Mouse (Mus musculus) liver, embryonic 11.5 days (tissue): Measurements from ENCODE around the gene Fbxl21. TPM values are rescaled to one million over a fixed set of nuclear protein-coding genes. Genes with fewer than 3 reads are reported as not detected.

Experiments used
- ATAC-seq: fragments of 200-750 bp; cut with Nextera tagmentation; replicated peaks from 2 replicates; pipeline ENCODE4 v1.8.0; 2017; ENCODE audit warnings: moderate number of reproducible peaks, mild to moderate bottlenecking, moderate TSS enrichment, moderate library complexity; ENCODE audit not compliant: low FRiP score
- DNase-seq: peaks from one replicate; pipeline ENCODE4 v3.0.0-alpha.2; 2017; ENCODE audit warnings: low spot score
- H3K27ac ChIP-seq: fragments of 300-500 bp; sonication (generic); 2 replicates; pipeline ENCODE4 v1.5.1; 2014; ENCODE audit warnings: mild to moderate bottlenecking, low read depth, low read length, control low read depth
- H3K27me3 ChIP-seq: fragments of 300-500 bp; sonication (generic); replicated peaks from 2 replicates; pipeline ENCODE4 v1.6.1; 2014; ENCODE audit warnings: low read length, mixed read lengths; ENCODE audit not compliant: control insufficient read depth, insufficient read depth
- H3K36me3 ChIP-seq: fragments of 300-500 bp; sonication (generic); 2 replicates; pipeline ENCODE4 v1.6.1; 2014; ENCODE audit warnings: mild to moderate bottlenecking, low read length, moderate library complexity, mixed read lengths; ENCODE audit not compliant: control insufficient read depth, insufficient read depth
- H3K4me1 ChIP-seq: fragments of 300-500 bp; sonication (generic); replicated peaks from 2 replicates; pipeline ENCODE4 v1.6.1; 2014; ENCODE audit warnings: low read length, mixed read lengths; ENCODE audit not compliant: control insufficient read depth, insufficient read depth
- H3K4me2 ChIP-seq: fragments of 300-500 bp; sonication (generic); 2 replicates; pipeline ENCODE4 v1.6.1; 2014; ENCODE audit warnings: mild to moderate bottlenecking, control low read depth, moderate library complexity
- H3K4me3 ChIP-seq: fragments of 300-500 bp; sonication (generic); 2 replicates; pipeline ENCODE4 v1.5.1; 2014; ENCODE audit warnings: low read depth, low read length, control low read depth
- H3K9ac ChIP-seq: fragments of 300-500 bp; sonication (generic); 2 replicates; pipeline ENCODE4 v1.6.1; 2014; ENCODE audit warnings: low read depth, low read length, control low read depth
- H3K9me3 ChIP-seq: fragments of 300-500 bp; sonication (generic); 2 replicates; pipeline ENCODE4 v1.6.1; 2016; ENCODE audit warnings: low read length, inconsistent platforms, mixed read lengths; ENCODE audit not compliant: control insufficient read depth
- WGBS: fragments of 180-500 bp; shearing (Covaris S2); extraction: QIAGEN DNeasy Blood & Tissue Kit; methylation state at CpG from one replicate; pipeline ENCODE4 v1.1.7; 2014; 5-methylcytosine and 5-hydroxymethylcytosine counted together
- polyA plus RNA-seq: library from polyadenylated mRNA; unstranded; fragments of >200 nt; fragmentation: Nextera tagmentation; extraction: Ambion mirVana; gene quantifications from 2 replicates; pipeline ENCODE4 v1.2.1, GENCODE M21; 2014

The Fbxl21 gene
- polyA plus RNA-seq, 1 experiment from 2014 or later: 1.3 TPM

DNA sequence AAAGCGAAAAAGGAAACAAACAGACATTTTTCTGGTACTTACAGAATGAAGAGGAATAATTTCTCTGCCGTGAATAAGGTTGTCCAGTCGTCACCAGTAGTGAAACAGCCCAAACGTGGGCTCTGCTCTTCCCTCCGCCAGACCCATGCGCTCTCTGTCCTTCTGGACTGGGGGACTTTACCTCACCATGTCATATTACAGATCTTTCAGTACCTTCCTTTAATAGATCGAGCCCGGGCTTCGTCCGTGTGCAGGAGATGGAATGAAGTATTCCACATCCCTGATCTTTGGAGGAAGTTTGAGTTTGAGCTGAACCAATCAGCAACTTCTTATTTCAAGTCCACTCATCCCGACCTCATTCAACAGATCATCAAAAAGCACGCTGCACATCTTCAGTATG, 4.6 kb downstream of the Fbxl21 start:
- H3K27me3 ChIP-seq: no peaks in the 10 kb centered on the region
- no peak overlapping the region for H3K27ac ChIP-seq
- no peak overlapping the region for H3K4me3 ChIP-seq
- H3K4me2 ChIP-seq: no peak overlapping the region
- no peaks in the 10 kb centered on the region for H3K4me1 ChIP-seq
- no peaks in the 10 kb centered on the region for H3K36me3 ChIP-seq
- 75% methylated on average over 12 of the region's 12 CpGs for WGBS
- no peak overlapping the region for H3K9ac ChIP-seq
- DNase-seq: no peak
- ATAC-seq: no peak
- no peaks in the 10 kb centered on the region for H3K9me3 ChIP-seq

DNA sequence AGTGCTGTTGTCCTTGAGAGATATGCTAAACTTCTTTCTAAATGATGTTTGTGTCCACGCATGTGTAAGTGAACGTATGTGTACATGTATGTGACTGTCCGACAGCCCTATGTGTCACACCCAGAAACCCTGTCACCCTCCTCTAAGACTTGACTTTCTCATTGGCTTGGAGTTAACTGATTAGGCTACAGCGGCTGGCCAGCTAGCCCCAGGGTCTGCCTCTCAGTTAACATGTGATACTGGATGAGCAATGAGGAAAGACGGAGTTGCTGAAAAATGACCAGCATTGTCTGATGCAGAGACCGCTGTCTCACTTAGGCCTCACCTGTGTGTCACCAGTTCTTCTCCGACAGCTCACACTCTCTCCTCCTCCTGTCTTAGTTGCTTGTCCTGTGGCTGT, 5.6 kb downstream of the Fbxl21 start:
- no peak overlapping the region for H3K4me3 ChIP-seq
- no peak overlapping the region for H3K4me2 ChIP-seq
- H3K9me3 ChIP-seq: no peaks in the 10 kb centered on the region
- DNase-seq (no peak), ATAC-seq (no peak)
- H3K4me1 ChIP-seq: no peaks in the 10 kb centered on the region
- H3K36me3 ChIP-seq: no peaks in the 10 kb centered on the region
- 90% methylated on average over 7 of the region's 7 CpGs for WGBS
- no peaks in the 10 kb centered on the region for H3K27me3 ChIP-seq
- H3K9ac ChIP-seq: no peak overlapping the region
- H3K27ac ChIP-seq: no peak overlapping the region

DNA sequence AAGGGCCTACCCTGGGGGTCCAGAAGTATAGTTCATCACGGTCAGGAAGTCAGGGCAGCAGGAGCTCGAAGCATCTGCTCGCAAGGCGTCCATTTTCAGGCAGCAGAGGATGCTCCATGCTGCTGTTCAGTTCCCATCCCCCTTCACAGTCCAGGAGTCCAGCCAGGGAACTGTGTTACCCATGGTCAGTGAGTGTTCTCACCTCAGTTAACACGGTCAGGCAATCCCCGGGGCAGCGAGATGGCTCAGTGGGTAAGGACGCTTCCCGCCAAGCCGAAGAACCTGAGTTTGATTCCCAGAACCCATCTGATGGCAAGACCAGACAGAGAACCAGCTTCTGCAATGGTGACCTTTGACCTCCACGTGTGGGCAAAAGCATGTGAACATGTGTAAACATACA, 6.0 kb downstream of the Fbxl21 start:
- no peak overlapping the region for H3K4me3 ChIP-seq
- ATAC-seq (no peak), DNase-seq (no peak)
- no peaks in the 10 kb centered on the region for H3K9me3 ChIP-seq
- no peaks in the 10 kb centered on the region for H3K36me3 ChIP-seq
- H3K9ac ChIP-seq: no peak overlapping the region
- WGBS: 91% methylated on average over 11 of the region's 11 CpGs
- H3K4me2 ChIP-seq: no peak overlapping the region
- H3K27ac ChIP-seq: no peak overlapping the region
- no peaks in the 10 kb centered on the region for H3K27me3 ChIP-seq
- no peaks in the 10 kb centered on the region for H3K4me1 ChIP-seq

DNA sequence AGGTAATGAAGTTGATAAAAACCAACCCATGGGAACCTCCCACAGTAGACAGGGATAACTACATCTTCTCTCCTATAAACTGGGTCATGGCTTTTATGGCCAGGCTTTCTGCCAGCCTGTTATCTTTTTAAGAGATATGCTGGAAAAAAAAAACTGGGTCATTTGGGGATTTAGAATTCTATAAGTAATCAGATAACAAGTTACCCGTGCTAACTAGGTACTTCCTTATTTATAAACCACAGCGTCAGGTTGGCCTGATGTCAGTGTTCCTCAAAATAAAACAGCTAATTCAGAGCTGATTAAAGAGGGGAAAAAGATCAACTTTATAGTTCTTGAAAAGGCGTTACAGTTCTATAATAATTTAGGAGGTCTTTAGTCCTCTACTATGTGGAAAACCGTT, 6.8 kb downstream of the Fbxl21 start:
- ATAC-seq: no peak
- DNase-seq: no peak

DNA sequence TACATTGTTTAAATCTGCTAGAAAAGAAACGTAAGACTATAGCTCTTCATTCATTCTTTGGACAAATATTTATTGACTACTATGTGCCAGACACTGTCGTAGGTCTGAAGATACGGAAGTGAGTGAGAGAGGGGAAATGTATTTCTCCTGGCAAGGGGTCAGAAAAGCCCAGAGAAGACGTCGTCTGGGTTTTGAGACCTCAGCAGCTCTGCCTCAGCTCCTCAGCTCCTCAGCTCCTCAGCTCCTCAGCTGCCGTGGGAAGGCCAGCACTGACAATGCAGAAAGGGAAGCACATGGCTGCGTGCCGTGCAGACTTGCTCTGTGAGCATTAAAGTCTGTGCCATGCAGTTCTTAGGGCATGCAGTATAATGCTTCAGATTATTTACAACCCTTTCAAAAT, 7.4 kb downstream of the Fbxl21 start:
- no peaks in the 10 kb centered on the region for H3K36me3 ChIP-seq
- no peaks in the 10 kb centered on the region for H3K27me3 ChIP-seq
- DNase-seq: peak; percentile 17
- no peak overlapping the region for H3K4me3 ChIP-seq
- no peak overlapping the region for H3K27ac ChIP-seq
- H3K4me1 ChIP-seq: no peaks in the 10 kb centered on the region
- ATAC-seq: no peak
- WGBS: 49% methylated on average over 8 of the region's 8 CpGs
- H3K4me2 ChIP-seq: no peak overlapping the region
- no peak overlapping the region for H3K9ac ChIP-seq
- no peaks in the 10 kb centered on the region for H3K9me3 ChIP-seq

More for the DNA sequence above, 6.8 kb downstream of the Fbxl21 start:
- Histone ChIP-seq H3K36me3 (no peaks in the 10 kb centered on the region), H3K4me2 (no peak overlapping the region), H3K9me3 (no peaks in the 10 kb centered on the region), H3K4me1 (no peaks in the 10 kb centered on the region), H3K4me3 (no peak overlapping the region), H3K27me3 (no peaks in the 10 kb centered on the region), H3K27ac (no peak overlapping the region), H3K9ac (no peak overlapping the region)
- 54% methylated on average over 4 of the region's 4 CpGs for WGBS

- Histone ChIP-seq H3K9me3 (no peaks in the 10 kb centered on the region), H3K4me3 (no peak overlapping the region), H3K4me1 (no peaks in the 10 kb centered on the region), H3K27me3 (no peaks in the 10 kb centered on the region), H3K27ac (no peak overlapping the region), H3K36me3 (no peaks in the 10 kb centered on the region), H3K4me2 (no peak overlapping the region), H3K9ac (no peak overlapping the region)
- peak; percentile 28 for DNase-seq
- no peak for ATAC-seq
- WGBS: 79% methylated on average over 5 of the region's 5 CpGs
These were observed 12.7 kb downstream of the Fbxl21 start for GRCm38 (mm10) chr13:56534931-56535330.

DNA sequence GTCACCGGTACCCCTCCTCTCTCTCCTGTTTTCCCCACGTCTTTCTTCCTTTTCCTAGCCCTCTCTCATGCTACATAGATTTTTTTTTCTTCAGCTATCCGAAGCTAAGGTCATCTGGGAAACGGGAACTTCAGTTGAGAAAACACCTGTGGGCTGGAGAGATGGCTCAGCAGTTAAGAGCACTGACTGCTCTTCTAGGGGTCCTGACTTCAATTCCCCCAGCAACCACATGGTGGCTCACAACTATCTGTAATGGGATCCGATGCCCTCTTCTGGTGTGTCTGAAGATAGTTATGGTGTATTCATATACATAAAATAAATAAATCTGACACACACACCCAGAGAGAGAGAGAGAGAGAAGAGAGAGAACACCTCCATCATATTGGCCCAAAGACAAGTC, 13.3 kb downstream of the Fbxl21 start:
- 68% methylated on average over 5 of the region's 5 CpGs for WGBS
- H3K4me2 ChIP-seq: no peak overlapping the region
- no peak overlapping the region for H3K4me3 ChIP-seq
- no peaks in the 10 kb centered on the region for H3K36me3 ChIP-seq
- no peak overlapping the region for H3K27ac ChIP-seq
- no peak overlapping the region for H3K9ac ChIP-seq
- H3K27me3 ChIP-seq: no peaks in the 10 kb centered on the region
- no peaks in the 10 kb centered on the region for H3K4me1 ChIP-seq
- no peaks in the 10 kb centered on the region for H3K9me3 ChIP-seq
- ATAC-seq: no peak
- no peak for DNase-seq

DNA sequence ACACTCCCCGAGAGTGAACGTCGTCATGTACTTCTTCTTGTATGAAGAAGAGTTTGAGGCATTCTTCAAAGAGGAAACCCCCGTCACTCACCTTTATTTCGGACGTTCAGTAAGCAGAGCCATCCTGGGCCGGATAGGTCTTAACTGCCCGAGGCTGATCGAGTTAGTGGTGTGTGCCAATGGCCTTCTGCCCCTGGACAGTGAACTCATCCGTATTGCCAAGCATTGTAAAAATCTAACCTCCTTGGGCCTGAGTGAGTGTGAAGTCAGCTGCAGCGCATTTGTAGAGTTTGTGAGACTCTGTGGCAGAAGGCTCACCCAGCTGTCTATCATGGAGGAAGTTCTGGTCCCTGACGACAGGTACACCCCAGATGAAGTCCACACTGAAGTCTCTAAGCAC, 14.8 kb downstream of the Fbxl21 start:
- H3K4me3 ChIP-seq: no peak overlapping the region
- no peak for ATAC-seq
- no peak overlapping the region for H3K27ac ChIP-seq
- H3K9ac ChIP-seq: no peak overlapping the region
- no peak overlapping the region for H3K4me2 ChIP-seq
- H3K36me3 ChIP-seq: no peaks in the 10 kb centered on the region
- peak; percentile 14 for DNase-seq
- H3K27me3 ChIP-seq: no peaks in the 10 kb centered on the region
- H3K4me1 ChIP-seq: no peaks in the 10 kb centered on the region
- 86% methylated on average over 12 of the region's 12 CpGs for WGBS
- H3K9me3 ChIP-seq: no peaks in the 10 kb centered on the region

- 89% methylated on average over 4 of the region's 4 CpGs for WGBS
- DNase-seq: no peak
- Histone ChIP-seq H3K9ac (no peak overlapping the region), H3K27ac (no peak overlapping the region), H3K4me2 (no peak overlapping the region), H3K27me3 (no peaks in the 10 kb centered on the region), H3K36me3 (no peaks in the 10 kb centered on the region), H3K4me1 (no peaks in the 10 kb centered on the region), H3K4me3 (no peak overlapping the region), H3K9me3 (no peaks in the 10 kb centered on the region)
- no peak for ATAC-seq
These were observed 17.6 kb downstream of the Fbxl21 start for GRCm38 (mm10) chr13:56539846-56540245.
